Mouse (Mus musculus) left cerebral cortex, postnatal 10 days (tissue): ENCODE data around the gene Slc5a5. TPM values are rescaled to one million over a fixed set of nuclear protein-coding genes. Genes with fewer than 3 reads are reported as not detected.
A peak's percentile ranks its signal among the peaks of the same experiment; 100 is the strongest.

ENCODE experiments used
- DNase-seq, 2 experiments: peaks; one replicate each; pipeline ENCODE4 v3.0.0; 2021 to 2022; ENCODE audit warnings: low spot score in 2 of 2, mixed read lengths in 1 of 2; ENCODE audit errors: extremely low spot score in 1 of 2
- intact Hi-C: fragments of 180-260 bp; cut with DNase I; formaldehyde crosslinking; loops from one replicate; pipeline ENCODE4 v1.15.1; 2025
- total RNA-seq, 2 experiments: library from RNA; stranded (reverse); gene quantifications; 2 replicates each; pipeline ENCODE4 v1.2.3; 2021

Slc5a5 gene
- total RNA-seq: 1 to 10 TPM; 7.2 to 7.3 TPM

DNA sequence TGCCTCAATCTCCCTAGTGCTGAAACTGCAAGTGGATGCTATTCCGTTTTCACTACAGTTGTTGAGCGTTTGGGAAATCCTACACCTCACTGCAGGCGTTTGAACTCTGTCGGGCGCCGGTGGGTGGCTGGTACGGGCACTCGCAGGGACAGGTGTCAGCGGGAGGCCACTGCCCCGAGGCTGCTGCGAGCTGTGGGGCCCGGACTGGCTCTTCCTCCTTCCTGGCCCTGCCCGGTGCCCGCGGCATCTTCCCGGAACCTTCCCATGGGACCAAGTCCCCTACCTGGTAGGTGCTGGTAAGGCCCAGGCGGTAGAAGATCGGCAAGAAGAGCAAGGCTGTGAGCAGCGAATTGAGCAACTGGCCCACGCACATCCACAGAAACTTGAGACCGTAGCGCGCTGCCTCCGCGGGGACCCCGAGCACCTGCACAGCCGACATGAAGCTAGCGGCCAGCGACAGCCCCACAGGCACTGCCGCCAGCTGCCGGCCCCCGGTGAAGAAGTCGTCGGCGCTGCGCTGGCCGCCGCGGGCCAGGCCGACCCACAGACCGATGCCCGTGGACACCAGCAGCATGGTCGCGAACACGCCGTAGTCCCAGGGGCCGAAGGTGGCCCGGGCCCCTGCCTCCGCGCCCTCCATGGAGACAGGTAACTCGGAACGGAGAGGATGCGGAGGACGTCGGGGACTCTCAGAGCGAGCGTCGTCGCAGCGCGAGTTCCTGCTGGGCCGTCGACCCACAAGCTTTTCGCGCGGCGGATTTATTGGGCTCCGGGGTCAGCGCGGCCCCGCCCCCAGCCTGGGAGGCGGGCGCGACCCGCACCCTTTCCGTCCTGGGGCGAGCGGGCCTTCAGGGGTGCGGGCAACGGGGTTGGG, at the start of gene Slc5a5:
Gene Slc5a5, minus strand, starts transcription at position 736 of the 874 bp plus-strand sequence.
- intact Hi-C loops: no loop called here
- DNase-seq: peak in 1 of 2 experiments; percentile 42

DNA sequence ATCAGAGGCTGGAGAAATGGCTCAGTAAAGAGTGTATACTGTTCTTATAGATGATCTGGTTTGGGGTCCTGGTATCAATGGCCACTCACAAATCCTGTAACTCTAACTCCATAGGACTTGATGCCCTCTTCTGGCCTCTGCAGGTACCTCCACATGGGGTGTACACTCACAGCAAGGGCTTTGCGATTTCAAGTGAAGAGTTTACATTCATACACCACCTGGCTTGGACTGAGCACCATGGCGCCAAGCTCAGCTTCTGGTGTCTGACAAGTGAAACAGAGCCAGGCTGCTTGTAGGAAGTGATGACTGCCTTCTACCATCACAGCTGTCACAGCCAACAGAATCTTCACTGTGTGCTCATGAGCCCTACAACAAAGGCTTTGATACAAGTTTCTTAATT, 48.9 kb upstream of the Slc5a5 start:
- DNase-seq: no peak
- intact Hi-C loops: no loop called here

DNA sequence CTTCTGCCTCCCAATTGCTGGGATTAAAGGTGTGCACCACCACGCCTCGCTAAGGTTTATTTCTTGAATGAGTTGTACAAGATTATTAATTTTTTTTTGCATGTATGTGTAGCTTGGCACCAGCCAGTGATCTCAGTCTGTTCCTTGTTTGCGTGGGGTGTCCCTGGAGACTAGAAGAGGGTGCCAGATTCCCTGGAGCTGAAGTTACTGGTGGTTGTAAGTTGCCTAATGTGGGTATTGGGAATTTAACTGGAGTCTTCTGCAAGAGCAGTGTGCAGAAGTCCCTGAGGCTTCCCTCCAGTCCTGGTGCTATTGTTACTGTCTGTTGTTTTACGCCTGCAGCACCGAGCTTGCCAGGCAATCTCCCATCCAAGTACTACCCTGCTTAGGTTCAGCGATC, 44.6 kb upstream of the Slc5a5 start:
- intact Hi-C loops: no loop called here
- DNase-seq: no peak

DNA sequence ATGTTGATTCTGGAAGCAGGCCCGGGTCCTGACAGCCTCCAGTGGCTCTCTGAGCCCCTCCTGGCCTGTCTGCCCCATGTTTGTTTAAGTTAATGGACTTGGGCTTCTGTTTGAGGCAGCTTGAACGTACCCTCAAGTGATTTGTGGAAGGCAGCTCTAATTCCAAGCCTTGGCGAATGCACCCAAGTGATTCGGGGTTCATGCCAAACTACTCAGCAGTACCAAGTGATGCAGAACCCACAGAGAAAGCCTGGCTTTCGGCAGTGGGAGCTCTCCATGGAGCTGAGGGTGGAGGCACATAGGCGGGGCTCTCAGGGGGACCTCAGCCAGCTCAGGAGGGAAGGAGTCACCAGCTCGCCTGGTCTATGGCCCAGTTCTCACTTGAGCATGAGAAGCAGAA, 42.2 kb upstream of the Slc5a5 start:
- intact Hi-C loops: no loop called here
- DNase-seq: no peak

DNA sequence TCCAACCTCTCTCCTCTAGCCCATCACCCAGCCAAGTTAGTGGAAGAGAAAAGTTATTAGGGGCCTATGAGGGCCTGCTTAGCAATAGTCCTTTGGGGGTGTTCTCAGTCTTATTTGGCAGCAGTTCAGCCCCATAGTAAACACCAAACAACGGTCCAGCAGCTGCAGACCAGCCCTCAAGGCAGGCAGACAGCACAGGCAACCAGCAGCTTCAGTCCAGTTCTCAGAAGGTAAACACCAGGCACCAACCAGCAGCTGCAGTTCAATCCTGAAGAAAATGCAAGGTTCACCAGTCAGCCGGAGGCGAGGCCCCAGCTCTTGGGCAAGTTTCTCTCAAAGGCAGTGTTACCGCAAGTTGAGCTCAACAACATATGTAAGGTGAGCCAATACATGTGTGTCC, 40.5 kb upstream of the Slc5a5 start:
- intact Hi-C loops: no loop called here
- no peak for DNase-seq

DNA sequence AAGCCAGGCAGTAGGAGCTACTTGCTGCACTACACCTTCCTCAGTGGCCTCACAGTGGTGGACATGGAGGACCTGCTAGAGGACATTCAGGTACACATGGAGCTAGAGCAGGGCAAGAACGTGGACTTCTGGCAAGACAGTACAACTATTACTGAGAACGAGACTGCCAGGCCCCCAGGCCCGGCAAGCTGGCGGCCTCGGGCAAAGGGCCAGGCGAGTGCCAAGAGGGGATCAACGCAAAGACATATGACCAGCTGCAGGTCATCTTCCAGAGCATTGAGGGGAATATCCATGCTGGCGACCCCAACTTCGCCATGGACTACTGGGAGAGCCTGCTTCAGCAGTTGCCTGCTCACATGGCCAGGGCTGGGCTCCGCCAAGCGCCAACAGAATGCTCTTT, 39.2 kb upstream of the Slc5a5 start:
- intact Hi-C loops: no loop called here
- peak in 1 of 2 experiments; percentile 23 for DNase-seq

DNA sequence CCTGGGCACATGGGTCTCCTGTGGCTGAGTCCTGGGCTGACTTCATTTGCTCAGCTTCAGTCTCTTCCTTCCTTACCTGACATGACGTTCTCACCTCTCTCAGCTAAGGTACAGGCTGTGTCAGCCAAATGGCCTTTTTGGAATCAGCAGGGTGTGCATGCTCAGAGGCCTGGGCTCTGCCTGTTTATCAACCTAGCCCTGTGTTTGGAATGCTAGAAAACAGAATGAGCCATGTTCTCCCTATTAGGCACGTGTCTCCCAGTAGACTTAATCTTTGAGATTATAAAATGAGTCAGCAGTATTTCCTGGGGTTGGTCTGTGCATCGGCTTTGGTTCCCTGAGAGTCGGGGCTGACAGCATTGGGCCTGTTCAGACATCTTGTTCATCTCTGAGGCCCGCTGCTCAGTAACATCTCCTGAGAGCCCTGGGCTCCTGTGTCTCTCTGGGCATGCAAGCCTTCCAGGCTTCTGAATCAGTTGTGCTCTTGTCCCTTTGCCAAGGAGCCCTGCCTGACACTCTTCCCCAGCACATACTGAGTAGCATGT, 36.3 kb upstream of the Slc5a5 start:
- no peak for DNase-seq
- intact Hi-C loops: no loop called here

DNA sequence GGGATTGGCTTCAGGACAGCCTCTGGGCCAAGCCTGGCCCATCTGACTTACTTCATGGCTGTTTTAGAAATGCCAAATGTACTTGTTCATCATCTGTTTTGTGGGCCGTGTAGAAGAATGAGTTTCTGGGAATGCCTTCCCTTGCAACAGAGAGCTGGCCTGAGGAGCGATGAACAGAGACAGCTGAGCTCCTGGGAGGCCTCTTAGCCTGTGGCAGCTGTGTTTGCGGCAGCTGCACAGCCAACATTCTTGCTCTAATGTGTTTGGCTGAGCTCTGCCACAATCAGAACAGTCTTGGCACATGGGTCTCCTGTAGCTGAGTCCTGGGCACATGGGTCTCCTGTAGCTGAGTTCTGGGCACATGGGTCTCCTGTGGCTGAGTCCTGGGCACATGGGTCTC, 35.5 kb upstream of the Slc5a5 start:
- intact Hi-C loops: no loop called here
- no peak for DNase-seq

DNA sequence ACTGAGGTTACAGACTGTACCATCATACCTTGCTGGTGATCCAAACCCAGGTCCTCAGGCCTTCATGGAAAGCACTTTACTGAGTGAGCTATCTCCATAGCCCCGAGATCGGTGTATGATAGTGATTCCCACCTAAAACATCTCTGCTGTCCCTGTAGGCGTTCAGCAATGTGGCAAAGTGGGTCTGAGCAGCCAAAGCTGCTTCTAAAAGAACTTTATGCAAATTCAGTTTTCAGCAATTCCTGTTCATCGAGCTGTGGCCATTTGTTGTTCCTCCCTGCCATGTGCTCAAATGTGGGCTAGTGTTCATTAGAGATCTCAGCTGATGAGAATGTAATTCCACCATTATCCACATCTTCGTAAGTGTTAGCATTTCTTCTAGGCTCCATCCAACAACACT, 33.8 kb upstream of the Slc5a5 start:
- DNase-seq: no peak
- intact Hi-C loops: no loop called here

DNA sequence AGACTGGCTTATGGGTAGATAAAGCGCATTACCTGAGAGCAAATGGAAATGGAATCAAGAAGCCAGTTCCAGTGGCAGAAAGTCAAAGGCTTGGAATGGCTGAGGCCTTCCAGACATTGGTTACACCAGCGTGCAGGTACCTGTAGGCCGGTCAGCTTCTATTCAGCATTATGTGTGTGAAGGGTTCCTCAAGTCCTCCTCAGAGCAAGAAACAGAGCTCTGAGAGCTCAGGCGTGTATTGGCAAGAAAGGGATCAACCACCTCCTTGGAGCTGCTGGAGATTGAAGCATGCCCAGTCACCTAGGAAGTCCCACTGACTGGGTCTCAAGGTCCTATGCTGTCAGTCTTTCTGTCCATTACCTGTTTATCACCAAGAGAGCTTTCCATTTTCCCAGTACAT, 33.2 kb upstream of the Slc5a5 start:
- no peak for DNase-seq
- intact Hi-C loops: no loop called here

DNA sequence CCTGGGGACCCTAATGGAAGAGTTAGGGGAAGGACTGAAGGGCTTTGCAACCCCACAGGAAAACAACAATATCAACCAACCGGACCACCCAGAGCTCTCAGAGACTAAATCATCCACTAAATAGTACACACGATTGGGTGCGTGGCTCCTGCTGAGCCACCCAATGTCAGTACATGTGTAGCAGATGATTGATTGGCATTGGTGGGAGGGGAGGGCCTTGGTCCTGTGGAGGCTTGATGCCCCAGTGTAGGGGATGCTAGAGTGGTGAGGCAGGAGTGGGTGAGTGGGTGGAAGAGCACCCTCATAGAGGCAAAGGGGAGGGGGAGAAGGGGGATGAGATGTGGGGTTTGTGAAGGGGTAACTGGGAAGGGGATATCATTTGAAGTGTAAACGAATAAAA, 31.6 kb upstream of the Slc5a5 start:
- no peak for DNase-seq
- intact Hi-C loops: no loop called here

DNA sequence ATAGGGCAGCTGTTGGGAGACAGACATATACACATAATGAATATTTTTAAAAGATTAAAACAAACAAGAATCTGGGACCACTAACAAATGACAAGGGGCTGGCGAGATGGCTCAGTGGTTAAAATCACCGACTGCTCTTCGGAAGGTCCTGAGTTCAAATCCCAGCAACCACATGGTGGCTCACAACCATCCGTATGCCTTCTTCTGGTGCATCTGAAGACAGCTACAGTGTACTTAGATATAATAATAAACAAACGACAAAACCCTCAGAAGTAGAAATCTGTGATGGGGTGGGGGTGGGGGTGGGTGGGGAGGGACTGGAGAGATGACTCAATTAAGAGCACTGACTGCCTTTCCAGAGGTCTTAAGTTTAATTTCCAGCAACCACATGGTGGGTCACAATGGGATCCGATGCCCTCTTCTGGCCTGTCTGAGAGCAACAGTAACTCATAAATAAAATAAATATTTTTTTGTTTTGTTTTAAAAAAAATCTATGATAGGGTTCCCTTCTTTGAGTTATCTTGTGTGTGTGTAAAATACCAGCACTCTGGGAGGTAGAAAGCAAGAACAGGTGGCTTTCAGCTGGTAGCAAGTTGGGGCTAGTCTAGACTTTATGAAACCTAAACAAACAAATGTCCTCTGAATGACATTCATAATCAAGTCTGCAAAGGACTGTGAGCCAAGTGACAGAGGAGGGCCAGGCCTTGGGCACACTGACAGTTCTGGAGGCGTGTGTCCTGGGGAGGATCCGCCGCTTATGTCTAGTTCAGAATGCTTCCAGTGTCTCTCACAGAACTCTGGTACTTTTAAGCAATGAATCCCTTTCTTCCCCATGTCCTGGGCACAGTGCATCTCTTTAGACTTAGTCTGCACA, 27.7 kb upstream of the Slc5a5 start:
- peak in 1 of 2 experiments; percentile 12 for DNase-seq
- intact Hi-C loops: no loop called here

DNA sequence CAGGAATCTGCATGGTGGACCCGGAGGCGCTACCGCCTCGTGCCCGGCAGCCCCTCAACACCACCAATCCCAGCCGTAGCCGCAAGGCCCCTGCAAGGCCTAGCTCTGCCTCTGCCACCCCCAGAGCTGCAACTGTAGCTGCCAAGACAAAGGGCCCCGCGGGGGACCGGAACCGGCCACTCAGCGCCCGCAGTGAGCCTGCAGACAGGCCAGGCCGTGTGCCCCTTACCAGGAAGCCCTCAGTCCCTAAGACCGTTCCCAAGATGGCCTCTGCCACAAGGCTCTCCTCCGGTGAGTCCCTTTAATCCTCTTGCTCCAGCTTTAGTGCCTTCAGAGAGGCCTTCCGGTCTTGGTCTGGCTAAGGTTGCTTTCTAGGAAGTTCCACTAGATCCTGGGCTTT, 22.1 kb upstream of the Slc5a5 start:
- intact Hi-C loops: no loop called here
- no peak for DNase-seq

DNA sequence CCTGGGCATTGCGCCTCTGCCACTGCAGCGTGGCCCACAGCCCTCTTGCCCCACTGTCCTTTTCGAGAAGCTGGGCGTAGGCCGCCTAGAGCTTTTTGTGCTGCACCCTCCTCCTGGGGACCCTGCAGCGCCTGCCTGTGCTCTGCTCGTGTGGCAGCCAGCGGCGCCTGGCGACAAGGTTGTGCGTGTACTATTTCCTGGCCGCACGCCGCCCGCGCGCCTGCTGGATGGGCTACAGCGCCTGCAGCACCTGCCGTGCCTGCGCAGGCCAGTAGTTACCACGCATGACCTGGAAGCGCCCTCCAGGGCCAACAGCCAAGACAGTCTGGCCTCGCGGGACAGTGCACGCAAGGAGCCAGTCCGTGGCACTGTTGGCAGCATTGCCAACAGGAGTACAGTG, 21.0 kb upstream of the Slc5a5 start:
- DNase-seq: peak in 1 of 2 experiments; percentile 39
- intact Hi-C loops: no loop called here

DNA sequence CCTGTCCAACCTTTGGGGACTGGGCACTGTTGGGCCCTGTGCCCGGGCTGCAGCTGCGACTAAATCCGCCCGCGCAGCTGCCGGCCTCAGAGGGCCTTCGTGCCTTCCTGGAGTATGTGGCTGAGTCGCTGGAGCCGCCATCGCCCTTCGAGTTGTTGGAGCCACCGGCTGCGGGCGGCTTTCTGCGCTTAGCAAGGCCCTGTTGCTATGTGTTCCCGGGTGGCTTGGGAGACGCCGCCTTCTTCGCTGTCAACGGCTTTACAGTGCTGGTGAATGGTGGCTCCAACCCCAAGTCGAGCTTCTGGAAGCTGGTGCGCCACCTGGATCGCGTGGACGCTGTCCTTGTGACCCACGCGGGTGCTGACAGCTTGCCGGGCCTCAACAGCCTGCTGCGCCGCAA, 20.4 kb upstream of the Slc5a5 start:
- intact Hi-C loops: no loop called here
- DNase-seq: peak in 1 of 2 experiments; percentile 41

DNA sequence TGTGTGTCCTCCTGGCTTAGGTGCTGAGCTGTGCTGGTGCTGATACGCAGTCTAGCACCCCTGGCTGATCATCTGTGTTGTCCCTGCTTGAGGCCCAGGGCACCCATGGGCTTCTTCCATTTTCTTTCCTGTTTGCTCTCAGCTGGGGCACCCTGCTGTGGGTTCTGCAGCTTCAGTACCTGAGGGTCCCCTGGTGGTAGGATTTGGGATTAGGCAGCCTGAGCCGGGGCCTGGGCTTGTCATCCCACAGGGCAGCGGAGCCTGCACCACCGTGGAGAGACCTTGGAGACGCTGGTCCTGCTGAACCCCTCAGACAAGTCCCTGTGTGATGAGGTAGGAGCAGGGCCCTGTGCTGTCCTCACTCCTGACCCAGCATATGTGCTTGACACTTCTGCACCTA, 19.0 kb upstream of the Slc5a5 start:
- DNase-seq: peak in 1 of 2 experiments; percentile 57
- intact Hi-C loops: no loop called here

DNA sequence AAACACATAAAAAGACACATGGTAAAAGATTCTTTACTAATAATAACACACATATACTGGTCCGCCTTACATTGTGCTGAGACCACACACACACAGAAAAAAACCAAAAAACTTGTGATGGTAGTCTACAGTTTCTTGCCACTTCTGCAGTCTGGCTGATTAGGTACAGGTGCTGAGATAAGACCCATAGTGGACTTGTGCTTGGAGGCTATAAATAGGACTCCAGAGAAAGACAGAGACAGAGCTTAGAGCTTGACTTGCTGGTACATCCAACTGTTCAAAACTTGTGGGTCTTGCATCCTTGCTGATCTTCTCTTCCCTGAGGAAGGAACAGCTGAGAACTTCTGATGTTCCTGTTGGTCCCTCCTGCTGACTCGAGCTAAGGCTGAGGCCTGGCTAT, 15.0 kb upstream of the Slc5a5 start:
- intact Hi-C loops: no loop called here

DNA sequence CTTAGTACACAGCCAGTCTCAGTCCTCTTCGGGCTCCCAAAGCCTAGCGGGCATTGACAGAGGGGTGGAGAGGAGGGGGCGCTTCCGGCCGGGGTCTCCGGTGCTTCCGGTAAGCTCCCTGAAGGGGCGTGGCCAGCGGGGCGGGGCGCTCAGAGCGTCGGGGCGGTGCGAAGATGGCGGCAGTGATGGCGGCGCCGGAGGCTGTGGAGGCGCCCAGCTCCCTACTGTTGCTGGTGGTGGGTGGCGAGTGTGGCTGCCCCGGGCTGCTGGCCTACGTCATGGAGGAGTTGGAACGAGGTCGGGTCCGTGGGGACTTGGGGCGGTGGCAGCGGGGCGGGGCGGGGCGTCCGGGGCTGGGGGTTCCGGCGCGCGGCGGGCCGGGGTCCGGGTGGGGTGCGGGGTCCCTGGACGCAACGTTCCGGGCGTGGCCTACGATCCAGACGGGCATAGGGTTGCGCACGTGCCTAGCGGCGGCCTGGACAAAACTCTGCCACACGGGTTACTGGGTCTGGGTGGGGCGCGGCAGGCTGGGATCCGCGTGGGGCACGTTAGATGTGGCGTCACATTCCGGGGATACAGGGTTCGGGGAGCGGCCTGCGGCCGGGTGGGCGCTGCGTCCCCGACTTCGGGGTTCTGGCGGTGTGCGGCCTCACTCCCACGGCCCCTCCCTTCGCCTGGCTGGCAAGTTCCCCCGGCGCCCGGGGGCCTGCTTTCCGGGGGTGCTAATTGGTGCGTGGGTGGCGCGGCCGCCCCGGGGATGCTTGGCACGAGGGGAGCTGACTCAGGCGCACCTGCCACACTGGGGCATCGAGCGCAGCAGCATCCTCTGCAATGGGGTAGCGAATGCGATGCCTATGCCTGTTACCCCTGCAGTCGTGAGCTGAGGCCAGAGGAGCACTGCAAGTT, 13.5 kb upstream of the Slc5a5 start, which contains the start of gene Map1s:
Gene Map1s, plus strand, starts transcription at position 102 of the 906 bp plus-strand sequence.
- intact Hi-C loops: no loop called here
- peak; percentile 83 to 93 for DNase-seq

More for the DNA sequence above, 15.0 kb upstream of the Slc5a5 start:
- no peak for DNase-seq

DNA sequence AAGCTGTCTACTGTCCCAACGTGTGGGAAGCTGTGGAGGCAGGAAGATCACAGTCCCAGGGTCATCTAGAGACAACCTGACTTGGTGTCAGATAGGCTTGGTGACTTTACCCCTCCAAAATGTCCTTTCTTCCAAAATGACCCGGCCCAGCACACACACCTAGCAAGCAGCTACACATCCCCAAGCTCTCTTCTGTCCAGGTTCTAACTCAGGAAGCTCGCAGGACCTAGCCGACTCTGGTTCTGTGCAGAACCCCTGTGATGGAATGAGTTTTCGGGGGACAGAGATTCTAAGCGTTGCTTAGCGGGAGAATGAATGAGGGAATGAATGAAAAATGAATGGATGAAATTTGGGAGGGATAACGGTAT, 12.9 kb upstream of the Slc5a5 start:
- no peak for DNase-seq
- intact Hi-C loops: no loop called here
